Mouse (Mus musculus): ENCODE measurements around the gene Pik3c2b. TPM values are rescaled to one million over a fixed set of nuclear protein-coding genes. Genes with fewer than 3 reads are reported as not detected.
A peak's percentile ranks its signal among the peaks of the same experiment; 100 is the strongest.
"Not testable (repeated sequence)": the region's sequence is repeated elsewhere in the genome, so short reads cannot be mapped to it uniquely, and the experiment has no call there.

The Pik3c2b gene
- total RNA-seq (2017) = 1.4 to 5.4 TPM (median 1.9 TPM) in 3 replicates

DNA sequence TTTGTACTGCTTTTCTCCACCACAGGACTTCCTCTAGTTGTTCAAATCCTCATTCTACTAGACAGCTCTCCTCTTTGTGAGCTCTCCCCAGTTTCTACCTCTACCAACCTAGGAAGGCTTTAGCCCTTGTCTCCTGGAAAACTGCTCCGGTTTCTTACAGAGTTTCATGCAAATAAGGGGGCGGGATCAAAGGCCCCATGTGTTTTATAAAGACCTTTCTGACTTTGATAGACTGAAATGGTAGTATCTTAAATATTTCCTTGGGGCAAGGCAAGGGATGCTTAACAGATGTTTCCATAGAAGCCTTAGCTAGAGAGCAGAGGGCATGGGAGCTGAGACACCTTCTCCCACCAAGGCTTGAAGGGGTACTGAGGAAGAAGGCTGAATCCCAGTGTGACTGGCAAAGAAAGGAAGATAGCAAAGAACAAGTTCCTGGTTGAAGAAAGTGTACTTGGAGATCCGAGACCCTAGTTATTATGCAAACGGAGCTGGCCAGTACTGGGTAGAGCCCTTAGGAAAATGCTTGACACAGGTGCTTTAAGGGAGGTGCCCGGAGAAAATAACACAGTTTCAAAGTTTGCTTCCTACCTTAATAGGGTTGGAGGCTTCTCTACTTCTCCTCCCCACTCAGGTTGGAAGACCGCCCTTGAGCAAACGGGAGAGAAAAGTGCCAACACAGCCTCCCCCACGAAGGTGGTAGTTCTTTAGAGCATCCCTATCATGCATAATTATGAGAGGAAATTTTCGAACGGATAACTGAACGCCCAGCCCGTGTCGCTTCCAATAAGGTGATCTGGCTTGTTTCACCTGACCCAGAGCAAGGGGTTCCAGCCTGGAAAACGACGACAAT is at the start of gene Pik3c2b:
Gene Pik3c2b, plus strand, starts transcription at position 657 of the 850 bp plus-strand sequence.
- ATAC-seq (replicated peaks; ENCODE audit: insufficient number of reproducible peaks, low FRiP score, low TSS enrichment, poor library complexity, severe bottlenecking) = no peak

DNA sequence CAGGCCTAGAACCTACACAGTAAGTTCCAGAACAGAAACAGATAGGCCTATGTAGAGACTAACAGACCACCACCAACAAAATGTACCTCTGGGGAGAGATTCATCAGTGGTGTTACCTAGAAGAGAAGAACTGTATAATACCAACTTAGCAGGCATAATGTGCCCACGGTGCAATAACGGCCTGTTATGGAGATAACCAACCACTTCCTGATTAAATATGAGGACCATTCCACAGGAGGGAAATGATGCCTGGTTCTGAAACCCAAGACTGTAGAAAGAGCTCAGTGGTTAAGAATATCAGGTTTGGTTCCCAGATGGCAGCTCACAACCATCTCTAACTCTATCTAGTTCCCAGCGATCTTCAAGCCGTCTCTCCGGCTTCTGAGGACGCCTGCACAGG is 45.1 kb upstream of the Pik3c2b start:
- no peak for ATAC-seq (replicated peaks; ENCODE audit: insufficient number of reproducible peaks, low FRiP score, low TSS enrichment, poor library complexity, severe bottlenecking)

DNA sequence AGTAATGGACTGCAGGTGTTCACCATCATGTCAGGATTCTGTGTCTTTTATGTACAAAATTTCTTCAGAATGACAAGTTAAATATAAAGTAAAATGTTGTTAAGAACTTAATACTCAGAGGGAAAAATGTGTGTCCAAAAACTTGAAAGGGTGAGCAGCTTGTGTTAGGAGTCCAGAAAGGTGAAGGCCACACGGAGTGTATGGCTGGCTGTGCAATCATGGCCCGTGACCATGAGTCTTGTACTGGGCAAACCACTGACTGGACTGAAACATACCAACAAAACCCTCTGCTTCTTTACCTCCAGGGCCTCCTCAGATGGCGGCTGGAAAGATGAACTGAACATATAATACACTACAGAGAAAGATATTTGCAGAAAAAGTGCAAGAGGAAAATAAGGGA is 38.9 kb upstream of the Pik3c2b start:
- ATAC-seq (replicated peaks; ENCODE audit: insufficient number of reproducible peaks, low FRiP score, low TSS enrichment, poor library complexity, severe bottlenecking) = no peak

DNA sequence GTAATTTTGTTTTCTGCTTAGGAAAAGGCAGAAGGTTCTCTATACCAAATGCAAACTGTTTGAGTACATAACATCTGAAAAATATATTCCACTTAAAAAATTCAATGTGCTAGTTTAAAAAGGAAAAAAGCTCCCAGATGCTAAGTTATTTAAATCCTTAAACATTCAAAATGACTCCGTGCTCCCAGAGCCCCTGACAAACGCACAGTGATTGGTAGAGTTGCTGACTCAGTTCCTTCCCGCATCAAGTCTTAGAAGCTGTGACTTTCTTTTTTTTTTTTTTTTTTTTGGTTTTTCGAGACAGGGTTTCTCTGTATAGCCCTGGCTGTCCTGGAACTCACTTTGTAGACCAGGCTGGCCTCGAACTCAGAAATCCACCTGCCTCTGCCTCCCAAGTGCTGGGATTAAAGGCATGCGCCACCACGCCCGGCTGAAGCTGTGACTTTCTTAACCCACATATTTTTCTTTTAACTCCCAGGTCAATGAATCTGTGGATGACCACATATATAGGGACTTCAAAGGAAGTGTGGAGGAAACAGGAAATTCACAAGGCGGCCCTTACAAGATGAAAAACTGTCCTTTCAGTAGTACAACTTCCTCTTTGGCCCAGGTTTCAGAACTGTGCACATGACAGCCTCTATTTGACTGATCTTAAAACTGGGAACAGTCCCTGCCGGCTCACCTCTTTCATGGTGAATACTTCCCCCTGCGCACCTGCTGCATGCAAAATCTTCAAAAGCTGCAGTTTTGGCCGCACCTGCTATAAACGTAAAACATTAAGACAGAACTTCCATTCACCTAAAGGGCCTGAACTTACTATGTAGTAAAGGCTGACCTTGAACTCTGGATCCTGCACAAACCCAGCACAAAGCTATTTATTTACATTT is 33.3 kb upstream of the Pik3c2b start:
- 0 out of 2 replicates have a peak, but pooled peaks have one; percentile 43 for ATAC-seq (replicated peaks; ENCODE audit: insufficient number of reproducible peaks, low FRiP score, low TSS enrichment, poor library complexity, severe bottlenecking)

DNA sequence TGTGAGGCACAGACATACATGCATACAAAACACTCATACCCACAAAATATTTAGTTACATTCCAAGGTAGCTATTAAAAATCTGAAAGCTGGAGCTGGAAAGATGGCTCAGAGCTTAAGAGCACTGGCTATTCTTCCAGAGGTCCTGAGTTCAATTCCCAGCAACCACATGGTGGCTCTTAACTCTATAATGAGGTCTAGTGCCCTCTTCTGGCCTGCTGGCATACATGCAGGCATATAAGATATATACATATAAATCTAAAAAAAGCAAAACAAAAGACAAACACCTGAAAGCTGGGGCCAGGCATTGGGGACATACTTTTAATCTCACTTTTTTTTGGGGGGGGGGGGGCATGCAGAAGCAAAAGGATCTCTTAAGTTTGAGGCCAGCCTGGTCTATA is 32.1 kb upstream of the Pik3c2b start:
- no peak for ATAC-seq (replicated peaks; ENCODE audit: insufficient number of reproducible peaks, low FRiP score, low TSS enrichment, poor library complexity, severe bottlenecking)

DNA sequence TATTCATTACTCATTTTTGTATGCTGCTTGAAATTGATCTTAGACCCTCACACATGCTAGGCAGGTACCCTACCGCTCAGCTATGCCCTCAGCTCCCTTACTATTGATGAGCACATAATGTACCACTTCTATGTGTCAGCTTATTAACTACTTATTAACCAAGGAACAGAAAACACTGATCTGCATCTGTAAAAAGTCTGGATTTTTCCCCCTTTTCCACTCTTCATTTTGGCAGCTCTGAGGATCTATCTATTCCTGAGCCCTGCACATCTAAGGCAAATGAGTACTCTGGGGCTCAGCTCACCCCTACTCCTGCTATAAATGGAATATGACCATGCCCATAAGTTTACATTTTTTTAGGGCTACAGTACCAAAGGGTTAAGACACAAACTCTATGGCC is 31.3 kb upstream of the Pik3c2b start:
- no peak for ATAC-seq (replicated peaks; ENCODE audit: insufficient number of reproducible peaks, low FRiP score, low TSS enrichment, poor library complexity, severe bottlenecking)

DNA sequence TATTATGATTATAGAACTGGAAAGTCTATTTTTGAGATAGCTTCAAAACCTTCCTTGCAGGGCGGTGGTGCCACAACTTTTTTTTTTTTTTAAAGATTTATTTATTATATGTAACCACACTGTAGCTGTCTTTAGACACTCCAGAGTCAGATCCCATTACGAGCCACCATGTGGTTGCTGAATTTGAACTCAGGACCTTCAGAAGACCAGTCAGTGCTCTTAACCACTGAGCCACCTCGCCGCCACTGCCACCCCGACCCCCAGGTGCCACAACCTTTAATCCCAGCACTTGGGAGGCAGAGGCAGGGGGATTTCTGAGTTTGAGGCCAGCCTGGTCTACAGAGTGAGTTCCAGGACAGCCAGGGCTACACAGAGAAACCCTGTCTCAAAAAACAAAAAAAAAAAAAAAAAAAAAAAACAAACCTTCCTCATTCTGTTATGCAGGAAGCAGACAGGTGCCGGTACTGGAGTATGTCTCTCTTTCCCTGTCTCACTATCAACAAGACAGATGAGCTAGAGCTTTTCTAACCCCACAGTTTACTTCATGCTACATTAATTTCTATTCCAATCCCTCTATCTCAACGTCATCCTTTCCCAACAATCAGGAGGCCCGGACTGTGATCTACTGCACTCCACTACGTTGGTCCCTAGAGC is 28.6 kb upstream of the Pik3c2b start:
- no peak for ATAC-seq (replicated peaks; ENCODE audit: insufficient number of reproducible peaks, low FRiP score, low TSS enrichment, poor library complexity, severe bottlenecking)

DNA sequence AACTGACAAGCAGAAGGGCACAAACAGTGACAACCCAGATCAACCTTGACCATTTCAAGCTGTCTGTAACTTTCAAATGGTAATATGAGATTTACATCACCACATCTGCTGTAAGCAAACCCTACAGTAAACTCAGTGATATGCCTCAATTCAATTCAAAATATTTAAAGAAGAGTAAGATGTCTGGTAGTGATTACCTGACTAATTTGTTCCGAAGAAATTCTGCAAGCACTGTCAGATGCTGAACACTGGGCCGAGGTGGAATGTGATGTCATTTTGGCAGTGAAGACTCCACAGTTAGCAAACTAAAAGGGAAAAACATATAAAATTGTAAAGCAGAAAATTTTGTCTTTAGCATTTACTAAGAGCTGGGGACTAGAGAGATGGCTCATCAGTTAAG is 26.9 kb upstream of the Pik3c2b start:
- no peak for ATAC-seq (replicated peaks; ENCODE audit: insufficient number of reproducible peaks, low FRiP score, low TSS enrichment, poor library complexity, severe bottlenecking)

DNA sequence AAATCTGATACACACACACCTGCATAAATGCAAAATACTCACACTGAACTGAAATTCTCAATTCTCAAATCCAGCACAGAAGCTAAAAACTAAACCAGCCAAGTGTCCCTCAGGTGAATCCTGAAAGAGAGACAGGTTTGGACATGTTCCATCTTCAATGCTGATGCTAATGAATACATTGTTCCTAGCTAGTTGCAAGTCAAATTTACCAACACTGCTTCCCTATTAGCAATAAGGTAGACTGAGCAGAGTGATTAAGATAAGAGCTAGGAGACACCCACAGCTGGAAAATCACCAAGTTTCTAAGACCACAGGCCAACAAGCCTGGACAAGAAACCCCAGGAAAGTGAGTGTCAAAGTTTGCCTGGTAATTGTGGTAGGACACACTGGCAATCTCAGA is 26.2 kb upstream of the Pik3c2b start:
- no peak for ATAC-seq (replicated peaks; ENCODE audit: insufficient number of reproducible peaks, low FRiP score, low TSS enrichment, poor library complexity, severe bottlenecking)

DNA sequence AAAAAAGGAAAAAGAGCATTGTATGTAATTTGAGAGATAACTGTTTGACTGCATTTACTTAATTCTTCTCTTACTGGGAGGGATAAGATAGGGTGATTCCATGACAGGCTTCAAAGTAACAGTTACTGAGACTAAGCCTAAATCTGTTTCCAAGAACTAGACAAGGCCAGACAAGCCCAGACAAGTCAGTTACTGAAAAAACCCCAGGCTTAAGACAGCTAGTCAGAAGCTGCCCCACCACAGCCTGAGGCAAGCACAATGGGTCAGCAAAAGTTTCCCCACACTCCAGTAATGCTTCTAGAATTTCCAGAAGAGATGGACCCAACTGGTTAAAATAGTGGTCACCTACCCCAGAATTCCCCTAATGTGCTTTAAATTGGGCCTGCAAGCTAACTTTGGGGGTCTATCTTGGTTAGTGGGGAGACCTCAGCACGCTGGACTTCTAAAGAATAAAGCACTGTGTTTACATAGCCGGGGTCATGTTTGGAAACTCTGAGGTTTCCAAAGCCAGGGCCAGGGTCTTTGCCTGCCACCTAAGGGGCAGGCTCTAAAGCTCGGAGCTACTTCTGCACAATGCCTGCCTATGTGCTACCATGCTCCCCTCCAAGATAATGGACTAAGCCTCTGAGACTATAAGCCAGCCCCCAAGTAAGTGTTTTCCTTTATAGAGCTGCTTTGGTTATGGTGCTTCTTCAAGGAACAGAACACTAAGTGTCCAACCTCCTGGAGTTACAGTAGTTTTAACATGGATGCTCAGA is 25.2 kb upstream of the Pik3c2b start:
- ATAC-seq (replicated peaks; ENCODE audit: insufficient number of reproducible peaks, low FRiP score, low TSS enrichment, poor library complexity, severe bottlenecking) = no peak

DNA sequence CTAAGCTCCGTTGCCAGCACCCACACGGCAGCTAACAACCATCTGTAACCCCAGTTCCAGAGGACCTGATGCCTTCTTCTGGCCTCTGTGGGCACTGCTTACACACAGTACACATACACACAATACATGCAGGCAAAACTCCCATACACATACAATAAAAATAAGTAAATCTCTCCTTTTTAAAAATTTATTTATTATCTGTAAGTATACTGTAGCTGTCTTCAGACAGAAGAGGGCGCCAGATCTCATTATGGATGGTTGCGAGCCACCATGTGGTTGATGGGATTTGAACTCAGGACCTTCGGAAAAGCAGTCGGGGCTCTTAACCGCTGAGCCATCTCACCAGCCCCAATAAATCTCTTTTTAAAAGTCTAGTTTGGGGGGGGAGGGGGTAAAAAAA is 24.1 kb upstream of the Pik3c2b start:
- ATAC-seq (replicated peaks; ENCODE audit: insufficient number of reproducible peaks, low FRiP score, low TSS enrichment, poor library complexity, severe bottlenecking) = no peak

DNA sequence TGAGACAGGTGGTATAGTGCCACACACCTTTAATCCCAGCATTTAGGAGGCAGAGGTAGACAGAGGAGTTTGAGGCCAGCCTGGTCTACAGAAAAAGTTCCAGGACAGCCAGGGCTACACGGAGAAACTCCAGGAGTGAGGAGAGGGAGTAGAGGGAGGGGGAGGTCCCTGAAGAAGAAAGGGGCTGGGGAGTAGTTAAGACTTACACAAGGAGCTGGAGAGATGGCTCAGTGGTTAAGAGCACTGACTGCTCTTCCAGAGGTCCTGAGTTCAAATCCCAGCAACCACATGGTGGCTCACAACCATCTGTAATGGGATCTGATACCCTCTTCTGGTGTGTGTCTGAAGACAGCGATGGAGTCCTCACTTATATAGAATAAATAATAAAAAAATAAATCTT is 23.5 kb upstream of the Pik3c2b start:
- ATAC-seq (replicated peaks; ENCODE audit: insufficient number of reproducible peaks, low FRiP score, low TSS enrichment, poor library complexity, severe bottlenecking) = not testable (repeated sequence)

DNA sequence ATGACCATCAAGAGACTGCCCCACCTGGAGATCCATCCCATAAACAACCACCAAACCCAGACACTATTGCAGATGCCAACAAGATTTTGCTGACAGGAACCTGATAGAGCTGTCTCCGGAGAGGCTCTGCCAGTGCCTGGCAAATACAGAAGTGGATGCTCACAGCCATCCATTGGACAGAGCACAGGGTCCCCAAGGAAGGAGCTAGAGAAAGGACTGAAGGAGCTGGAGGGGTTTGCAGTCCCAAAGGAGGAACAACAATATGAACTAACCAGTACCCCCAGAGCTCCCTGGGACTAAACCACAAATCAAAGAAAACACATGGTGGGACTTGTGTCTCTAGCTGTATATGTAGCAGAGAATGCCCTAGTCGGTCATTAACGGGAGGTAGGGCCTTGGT is 21.7 kb upstream of the Pik3c2b start:
- ATAC-seq (replicated peaks; ENCODE audit: insufficient number of reproducible peaks, low FRiP score, low TSS enrichment, poor library complexity, severe bottlenecking) = not testable (repeated sequence)

DNA sequence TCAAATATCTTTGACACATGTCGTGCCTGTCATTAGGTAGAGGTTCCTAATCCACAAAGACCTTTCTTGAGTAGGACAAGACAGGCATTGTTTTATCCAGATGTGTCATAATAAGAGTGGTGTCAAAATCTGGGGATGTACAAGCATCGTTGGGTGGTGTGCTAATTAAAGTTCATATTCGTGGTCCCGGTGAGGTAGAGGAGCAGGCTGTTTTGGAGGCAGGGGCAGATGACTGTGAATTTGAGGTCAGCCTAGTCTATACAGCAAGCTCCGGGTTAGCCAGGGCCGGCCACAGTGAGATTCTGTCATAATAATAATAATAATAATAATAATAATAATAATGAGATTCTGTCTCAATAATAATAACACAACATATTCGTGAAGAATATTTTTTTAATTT is 21.0 kb upstream of the Pik3c2b start:
- ATAC-seq (replicated peaks; ENCODE audit: insufficient number of reproducible peaks, low FRiP score, low TSS enrichment, poor library complexity, severe bottlenecking) = no peak

DNA sequence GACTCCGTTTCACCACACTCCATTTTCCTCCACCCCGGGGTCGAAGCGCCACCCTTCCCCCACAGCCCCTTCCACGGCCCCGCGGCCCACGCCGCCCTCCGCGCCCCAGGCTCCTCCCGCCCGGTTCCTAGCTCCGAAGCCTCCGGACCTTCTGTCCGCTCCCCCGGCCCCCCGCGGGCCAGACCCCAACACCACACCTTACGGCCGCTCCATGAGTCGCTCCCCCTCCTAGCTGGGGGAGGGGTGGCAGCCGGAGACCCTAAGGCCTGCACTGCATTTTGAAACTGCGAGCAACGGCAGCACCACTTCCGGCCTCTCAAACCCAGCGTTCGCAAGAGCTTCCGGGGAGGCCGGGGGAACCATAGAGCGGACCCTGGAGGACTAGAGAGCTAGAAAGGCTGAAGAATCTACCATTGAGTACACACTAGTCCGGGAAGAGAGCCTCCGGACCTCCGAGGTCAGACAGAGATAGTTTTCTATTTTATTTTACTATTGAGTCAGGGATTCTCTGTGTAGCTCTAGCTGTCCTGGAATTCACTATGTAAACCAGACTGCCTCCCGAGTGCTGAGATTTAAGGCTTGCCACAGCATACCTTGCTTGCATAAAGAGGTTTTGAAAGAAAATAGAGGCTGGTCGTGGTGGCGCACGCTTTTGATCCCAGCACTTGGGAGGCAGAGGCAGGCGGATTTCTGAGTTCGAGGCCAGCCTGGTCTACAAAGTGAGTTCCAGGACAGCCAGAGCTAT is 20.2 kb upstream of the Pik3c2b start:
- peak; percentile 100 for ATAC-seq (replicated peaks; ENCODE audit: insufficient number of reproducible peaks, low FRiP score, low TSS enrichment, poor library complexity, severe bottlenecking)

DNA sequence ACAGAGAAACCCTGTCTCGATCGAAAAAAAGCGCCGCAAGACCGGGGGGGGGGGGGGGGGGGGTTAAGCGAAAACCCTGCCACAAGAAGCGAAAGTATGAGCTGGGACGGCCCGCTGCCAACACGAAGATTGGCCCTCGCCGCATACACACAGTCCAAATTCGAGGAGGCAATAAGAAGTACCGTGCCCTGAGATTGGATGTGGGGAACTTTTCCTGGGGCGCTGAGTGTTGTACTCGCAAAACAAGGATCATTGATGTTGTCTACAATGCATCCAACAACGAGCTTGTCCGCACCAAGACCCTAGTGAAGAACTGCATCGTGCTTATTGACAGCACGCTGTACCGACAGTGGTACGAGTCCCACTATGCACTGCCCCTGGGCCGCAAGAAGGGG is 19.7 kb upstream of the Pik3c2b start:
- not testable (repeated sequence) for ATAC-seq (replicated peaks; ENCODE audit: insufficient number of reproducible peaks, low FRiP score, low TSS enrichment, poor library complexity, severe bottlenecking)

DNA sequence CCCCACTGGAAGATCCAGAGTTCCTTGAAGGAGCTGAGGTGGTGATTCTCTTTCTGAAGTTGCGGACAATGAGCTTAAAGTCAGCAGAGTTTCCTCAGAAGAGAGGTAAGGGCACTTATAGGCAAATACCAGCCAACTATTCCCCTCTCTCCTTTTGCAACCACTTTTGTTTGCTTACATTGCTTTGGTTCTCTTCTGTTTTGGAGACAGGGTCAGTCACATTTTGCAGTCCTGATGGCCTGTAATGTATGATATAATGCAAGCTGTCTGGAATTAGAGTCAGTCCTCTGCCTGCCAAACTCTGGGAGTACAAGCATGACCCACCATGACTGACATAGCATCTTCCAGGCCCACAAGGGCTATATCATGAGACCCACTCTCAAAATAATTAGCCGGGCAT is 18.3 kb upstream of the Pik3c2b start:
- ATAC-seq (replicated peaks; ENCODE audit: insufficient number of reproducible peaks, low FRiP score, low TSS enrichment, poor library complexity, severe bottlenecking) = no peak

DNA sequence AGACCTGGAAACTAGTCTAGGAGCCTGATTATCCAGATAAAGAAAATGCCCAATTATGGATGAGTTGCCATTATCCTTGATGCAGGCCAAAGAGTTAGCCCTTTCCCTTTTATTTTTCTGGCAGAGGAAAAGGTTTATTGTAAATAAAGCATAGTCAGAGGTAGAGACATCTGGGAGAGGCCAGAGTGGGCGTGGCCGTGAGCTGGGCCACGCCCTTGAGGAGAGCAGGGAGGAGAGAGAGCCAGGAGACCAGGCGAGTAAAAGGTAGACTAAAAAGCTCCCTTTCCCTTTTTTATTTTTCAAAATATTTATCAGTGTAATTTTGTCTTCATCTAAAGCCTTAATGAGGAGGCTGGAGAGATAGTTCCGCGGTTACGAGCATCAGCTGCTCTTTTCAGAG is 17.5 kb upstream of the Pik3c2b start:
- no peak for ATAC-seq (replicated peaks; ENCODE audit: insufficient number of reproducible peaks, low FRiP score, low TSS enrichment, poor library complexity, severe bottlenecking)
